Mouse (Mus musculus) embryonic fibroblast, embryonic 13.5 days (primary cell): ENCODE measurements around the gene Tnfsf15.

Source experiments
- CTCF ChIP-seq: IDR thresholded peaks from 2 replicates; pipeline ENCODE4 v1.5.1; 2011; ENCODE audit warnings: mild to moderate bottlenecking, control low read depth, low read length, moderate library complexity, borderline replicate concordance; ENCODE audit not compliant: insufficient read depth
- POLR2A ChIP-seq: IDR thresholded peaks from 2 replicates; pipeline ENCODE4 v1.6.1; 2011; ENCODE audit warnings: low read depth, mild to moderate bottlenecking, control low read depth, low read length, moderate library complexity

DNA sequence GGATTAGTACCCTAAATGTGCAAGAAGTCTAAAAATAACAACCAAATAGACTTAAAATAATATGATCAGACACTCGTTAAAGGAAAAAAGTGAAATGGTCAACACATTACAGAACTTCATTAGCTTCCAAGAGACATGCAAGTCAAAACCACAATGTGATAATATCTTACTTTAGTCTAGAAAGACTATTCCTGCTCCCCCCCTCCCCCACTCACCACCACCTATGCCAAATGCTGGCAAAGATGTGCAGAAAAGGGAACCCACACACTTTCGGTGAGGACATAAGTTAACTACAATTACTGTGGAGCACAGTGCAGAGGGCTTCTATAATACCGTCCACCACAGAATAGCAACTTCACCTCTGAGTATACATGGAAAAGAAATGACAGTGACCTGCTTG, 24.2 kb upstream of the Tnfsf15 start:
- TF ChIP-seq POLR2A (no peak), CTCF (no peak)
